Mouse (Mus musculus): ENCODE measurements around the gene Epb41l4b. TPM values are rescaled to one million over a fixed set of nuclear protein-coding genes. Genes with fewer than 3 reads are reported as not detected.
A peak's percentile ranks its signal among the peaks of the same experiment; 100 is the strongest.

The Epb41l4b gene
- polyA plus RNA-seq, 1 experiment from 2014 or later: 3.1 TPM

DNA sequence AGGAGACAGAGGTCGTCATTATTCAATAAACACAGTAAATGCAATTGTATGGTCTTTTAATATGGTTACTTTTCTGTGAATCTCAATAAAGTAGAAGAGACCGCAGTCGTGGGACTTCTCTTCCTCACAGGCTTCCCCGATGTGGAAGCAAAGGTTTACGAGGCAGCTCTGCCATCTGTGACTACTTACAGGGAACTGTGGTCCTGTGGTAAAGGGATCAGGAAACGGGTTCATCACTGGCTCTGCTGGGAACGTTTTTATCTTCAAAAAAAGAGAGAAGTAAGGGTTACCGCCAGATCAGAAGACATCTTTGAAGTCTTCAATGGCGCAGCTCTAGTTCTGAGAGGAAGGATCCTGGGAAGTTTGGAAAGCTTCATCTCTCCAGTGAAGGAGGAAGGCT is 135.5 kb downstream of the Epb41l4b start:
- Histone ChIP-seq H3K4me3 (ENCODE audit: low read depth, low read length) (no peak overlapping the region), H3K9ac (ENCODE audit: low read depth, low read length) (no peak overlapping the region)
- no peak for ATAC-seq

DNA sequence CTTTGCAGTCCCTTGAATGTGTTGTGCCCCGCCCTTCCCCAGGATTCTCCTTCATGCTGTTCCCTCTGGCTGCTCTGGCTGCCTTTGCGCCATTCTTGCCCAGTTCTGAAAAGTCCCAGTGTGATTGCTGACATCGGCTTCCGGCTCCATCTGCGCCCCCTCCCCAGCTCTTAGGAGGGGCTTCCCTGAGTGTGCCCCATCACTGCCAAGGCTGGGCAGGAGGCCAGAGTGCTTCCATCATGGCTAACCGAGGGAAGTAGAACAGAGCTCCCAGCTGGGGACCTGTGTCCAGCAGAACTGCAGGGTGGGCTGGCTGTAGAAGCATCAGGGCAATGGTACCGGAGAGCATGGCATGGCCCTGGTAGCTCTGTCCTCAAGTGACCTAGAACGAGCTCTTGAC is 138.2 kb downstream of the Epb41l4b start:
- H3K4me1 ChIP-seq (ENCODE audit: control insufficient read depth, insufficient read depth, low read length): no peaks in the 10 kb centered on the region
- H3K9ac ChIP-seq (ENCODE audit: low read depth, low read length): no peak overlapping the region
- no peaks in the 10 kb centered on the region for H3K9me3 ChIP-seq (replicated peaks; ENCODE audit: control insufficient read depth, low read length, poor library complexity, severe bottlenecking)
- no peak overlapping the region for H3K4me2 ChIP-seq (ENCODE audit: low read length)
- no peak overlapping the region for H3K27ac ChIP-seq (ENCODE audit: low read length)
- no peaks in the 10 kb centered on the region for H3K36me3 ChIP-seq (ENCODE audit: control insufficient read depth, insufficient read depth, low read length)
- ATAC-seq: peak; percentile 71
- 75% methylated on average over 8 of the region's 8 CpGs for WGBS
- no peak overlapping the region for H3K4me3 ChIP-seq (ENCODE audit: low read depth, low read length)
- H3K27me3 ChIP-seq (ENCODE audit: control insufficient read depth, insufficient read depth, low read depth, low read length): no peaks in the 10 kb centered on the region

More for the DNA sequence above, 135.5 kb downstream of the Epb41l4b start:
- Histone ChIP-seq H3K27ac (ENCODE audit: low read length) (no peak overlapping the region), H3K4me1 (ENCODE audit: control insufficient read depth, insufficient read depth, low read length) (peaks cover 3% of the 10 kb centered on the region; the same call in 1 of the 2 replicates), H3K36me3 (ENCODE audit: control insufficient read depth, insufficient read depth, low read length) (no peaks in the 10 kb centered on the region), H3K27me3 (ENCODE audit: control insufficient read depth, insufficient read depth, low read depth, low read length) (no peaks in the 10 kb centered on the region), H3K4me2 (ENCODE audit: low read length) (no peak overlapping the region), H3K9me3 (replicated peaks; ENCODE audit: control insufficient read depth, low read length, poor library complexity, severe bottlenecking) (no peaks in the 10 kb centered on the region)
- 81% methylated on average over 9 of the region's 9 CpGs for WGBS

DNA sequence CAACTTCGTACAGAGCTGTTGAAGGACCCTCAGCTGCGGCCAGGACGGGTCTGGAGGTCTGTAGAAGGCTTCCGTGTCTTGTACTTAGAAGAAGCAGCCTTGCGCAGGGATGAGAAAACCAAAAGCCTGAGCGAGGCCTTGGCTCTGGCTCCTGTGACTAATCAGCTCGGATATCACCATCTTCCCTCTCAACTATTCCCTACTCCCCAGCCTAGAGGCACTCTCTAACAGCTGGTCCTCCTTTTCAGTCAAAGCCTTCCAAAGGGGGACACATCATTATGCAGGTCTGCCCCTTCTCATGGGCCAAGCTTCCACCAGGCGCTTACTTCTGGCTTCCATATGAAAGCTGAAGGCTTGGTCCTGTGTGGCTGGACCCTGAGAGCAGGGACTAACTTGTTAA is 139.4 kb downstream of the Epb41l4b start:
- Histone ChIP-seq H3K9ac (ENCODE audit: low read depth, low read length) (no peak overlapping the region), H3K4me3 (ENCODE audit: low read depth, low read length) (no peak overlapping the region), H3K4me2 (ENCODE audit: low read length) (no peak overlapping the region), H3K27ac (ENCODE audit: low read length) (no peak overlapping the region), H3K36me3 (ENCODE audit: control insufficient read depth, insufficient read depth, low read length) (no peaks in the 10 kb centered on the region), H3K9me3 (replicated peaks; ENCODE audit: control insufficient read depth, low read length, poor library complexity, severe bottlenecking) (no peaks in the 10 kb centered on the region), H3K4me1 (ENCODE audit: control insufficient read depth, insufficient read depth, low read length) (no peaks in the 10 kb centered on the region), H3K27me3 (ENCODE audit: control insufficient read depth, insufficient read depth, low read depth, low read length) (no peaks in the 10 kb centered on the region)
- ATAC-seq: no peak
- WGBS: 82% methylated on average over 8 of the region's 8 CpGs

DNA sequence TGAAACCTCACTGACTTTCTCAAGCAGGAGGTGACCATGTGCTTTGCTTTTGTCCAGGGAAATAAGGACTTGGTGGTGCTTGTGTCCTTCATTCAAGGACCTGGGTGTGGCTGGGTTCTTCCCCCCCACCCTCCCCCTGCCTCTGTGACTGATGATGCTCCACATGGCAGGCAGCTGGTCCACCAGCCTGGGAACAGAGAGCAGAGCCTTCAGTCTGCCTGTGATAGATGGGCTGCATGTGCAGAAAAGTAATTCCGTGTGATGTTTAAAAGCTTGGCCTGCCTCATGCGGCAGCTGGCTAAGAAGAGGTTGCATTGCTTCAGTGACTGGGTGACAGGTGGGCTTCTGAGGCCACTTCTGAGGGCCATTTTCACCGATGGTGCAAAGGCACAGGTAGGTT is 140.5 kb downstream of the Epb41l4b start:
- H3K27ac ChIP-seq (ENCODE audit: low read length): no peak overlapping the region

DNA sequence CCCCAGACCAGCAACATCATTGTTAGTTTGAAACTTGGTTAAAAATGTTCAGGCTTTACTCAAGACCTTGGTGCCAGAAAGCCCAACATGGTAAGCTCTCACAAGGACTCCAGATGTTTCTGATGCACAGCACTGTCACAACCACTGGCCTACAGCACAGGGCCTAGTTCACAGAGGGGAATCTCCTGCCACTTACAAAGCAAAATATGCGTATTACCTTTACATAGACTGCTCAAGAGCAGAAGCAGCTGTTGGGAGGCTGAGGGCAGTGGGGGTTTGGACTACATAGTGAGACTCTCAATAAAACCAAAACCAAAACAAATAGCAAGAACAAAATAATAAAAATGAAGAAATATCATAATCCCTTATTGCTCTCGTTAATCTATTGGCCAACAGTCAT is 141.8 kb downstream of the Epb41l4b start:
- no peak overlapping the region for H3K4me2 ChIP-seq (ENCODE audit: low read length)
- no peak overlapping the region for H3K4me3 ChIP-seq (ENCODE audit: low read depth, low read length)
- no peaks in the 10 kb centered on the region for H3K9me3 ChIP-seq (replicated peaks; ENCODE audit: control insufficient read depth, low read length, poor library complexity, severe bottlenecking)
- peaks cover 4% of the 10 kb centered on the region; the same call in 1 of the 2 replicates for H3K36me3 ChIP-seq (ENCODE audit: control insufficient read depth, insufficient read depth, low read length)
- no peaks in the 10 kb centered on the region for H3K27me3 ChIP-seq (ENCODE audit: control insufficient read depth, insufficient read depth, low read depth, low read length)
- WGBS: 87% methylated on average over 2 of the region's 2 CpGs
- no peak overlapping the region for H3K9ac ChIP-seq (ENCODE audit: low read depth, low read length)
- H3K4me1 ChIP-seq (ENCODE audit: control insufficient read depth, insufficient read depth, low read length): no peaks in the 10 kb centered on the region
- no peak for ATAC-seq
- no peak overlapping the region for H3K27ac ChIP-seq (ENCODE audit: low read length)

More for the DNA sequence above, 140.5 kb downstream of the Epb41l4b start:
- Histone ChIP-seq H3K9ac (ENCODE audit: low read depth, low read length) (no peak overlapping the region), H3K4me3 (ENCODE audit: low read depth, low read length) (no peak overlapping the region), H3K27me3 (ENCODE audit: control insufficient read depth, insufficient read depth, low read depth, low read length) (no peaks in the 10 kb centered on the region), H3K9me3 (replicated peaks; ENCODE audit: control insufficient read depth, low read length, poor library complexity, severe bottlenecking) (no peaks in the 10 kb centered on the region), H3K4me1 (ENCODE audit: control insufficient read depth, insufficient read depth, low read length) (no peaks in the 10 kb centered on the region), H3K36me3 (ENCODE audit: control insufficient read depth, insufficient read depth, low read length) (no peaks in the 10 kb centered on the region), H3K4me2 (ENCODE audit: low read length) (no peak overlapping the region)
- no peak for ATAC-seq
- WGBS: 71% methylated on average over 3 of the region's 3 CpGs

DNA sequence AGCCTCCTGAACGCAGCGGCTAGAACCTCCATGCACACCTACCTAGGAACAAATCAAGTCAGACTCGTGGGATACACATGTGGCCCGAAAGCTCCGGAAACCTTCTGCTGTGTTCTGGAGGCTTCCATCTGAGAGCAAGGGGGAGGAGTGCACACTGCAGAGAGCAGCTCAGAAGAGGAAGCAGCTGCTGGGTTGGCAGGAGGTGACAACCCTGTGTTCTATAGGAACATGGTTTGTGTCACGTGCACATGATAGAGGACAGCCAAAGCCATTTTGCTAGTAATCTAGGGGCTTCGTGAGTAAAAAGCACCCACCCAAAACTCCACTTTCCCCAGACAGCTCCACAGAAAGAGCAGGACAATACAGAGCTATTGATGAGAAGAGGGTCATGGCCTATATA is 149.9 kb downstream of the Epb41l4b start:
- 88% methylated on average over 7 of the region's 7 CpGs for WGBS
- no peaks in the 10 kb centered on the region for H3K9me3 ChIP-seq (replicated peaks; ENCODE audit: control insufficient read depth, low read length, poor library complexity, severe bottlenecking)
- H3K27ac ChIP-seq (ENCODE audit: low read length): no peak overlapping the region
- H3K27me3 ChIP-seq (ENCODE audit: control insufficient read depth, insufficient read depth, low read depth, low read length): no peaks in the 10 kb centered on the region
- peaks cover 5% of the 10 kb centered on the region; the same call in 1 of the 2 replicates for H3K4me1 ChIP-seq (ENCODE audit: control insufficient read depth, insufficient read depth, low read length)
- H3K4me3 ChIP-seq (ENCODE audit: low read depth, low read length): no peak overlapping the region
- no peak overlapping the region for H3K4me2 ChIP-seq (ENCODE audit: low read length)
- no peak overlapping the region for H3K9ac ChIP-seq (ENCODE audit: low read depth, low read length)
- peaks cover 4% of the 10 kb centered on the region; the same call in 1 of the 2 replicates for H3K36me3 ChIP-seq (ENCODE audit: control insufficient read depth, insufficient read depth, low read length)
- no peak for ATAC-seq

DNA sequence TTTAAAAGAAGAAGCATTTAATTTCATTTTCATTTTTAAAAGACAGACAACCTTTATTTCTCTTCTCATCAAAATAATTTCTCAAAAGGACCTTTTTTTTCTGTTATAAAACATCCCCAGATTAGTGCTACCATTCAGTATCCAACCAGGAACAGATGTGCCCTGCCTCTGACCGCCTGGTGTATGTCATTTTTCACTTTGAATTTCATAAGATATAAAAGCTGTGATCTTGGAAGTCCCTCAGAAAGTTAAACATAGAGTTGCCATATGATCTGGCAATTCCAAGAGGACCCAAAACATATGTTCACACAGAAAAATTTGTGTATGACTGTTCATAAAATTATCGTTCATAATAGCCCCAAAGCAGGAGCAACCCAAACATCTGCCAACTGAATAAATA is 151.3 kb downstream of the Epb41l4b start:
- Histone ChIP-seq H3K4me1 (ENCODE audit: control insufficient read depth, insufficient read depth, low read length) (peaks cover 8% of the 10 kb centered on the region; the same call in 1 of the 2 replicates), H3K27ac (ENCODE audit: low read length) (no peak overlapping the region), H3K4me3 (ENCODE audit: low read depth, low read length) (no peak overlapping the region), H3K9ac (ENCODE audit: low read depth, low read length) (no peak overlapping the region), H3K27me3 (ENCODE audit: control insufficient read depth, insufficient read depth, low read depth, low read length) (no peaks in the 10 kb centered on the region), H3K9me3 (replicated peaks; ENCODE audit: control insufficient read depth, low read length, poor library complexity, severe bottlenecking) (no peaks in the 10 kb centered on the region), H3K36me3 (ENCODE audit: control insufficient read depth, insufficient read depth, low read length) (no peaks in the 10 kb centered on the region), H3K4me2 (ENCODE audit: low read length) (no peak overlapping the region)
- WGBS: 77% methylated on average over 2 of the region's 2 CpGs
- no peak for ATAC-seq

DNA sequence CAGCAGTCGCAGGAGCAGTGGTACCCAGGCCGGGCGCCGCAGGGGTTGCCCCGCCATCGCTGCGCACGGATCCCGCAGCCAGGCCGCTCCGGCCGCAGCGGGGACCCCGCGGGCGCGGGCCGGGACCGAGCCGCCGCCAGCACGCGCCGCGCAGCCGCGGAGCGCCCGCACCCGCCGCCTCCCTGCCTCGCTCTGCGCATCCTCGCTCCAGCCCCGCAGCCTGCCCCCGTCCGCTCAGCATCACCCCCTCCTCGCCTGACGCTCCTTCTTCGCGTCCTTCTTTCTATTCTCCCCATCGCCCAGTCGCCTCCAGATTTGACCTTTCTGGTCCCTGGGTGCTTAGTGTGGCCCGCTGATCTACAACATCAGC is 153.0 kb downstream of the Epb41l4b start, which contains the start of gene Frrs1l:
Gene Frrs1l, minus strand, starts transcription at position 177 of the 370 bp plus-strand sequence.
- peak within 1 kb of the TSS; percentile 65 for H3K4me2 ChIP-seq (ENCODE audit: low read length)
- peak within 1 kb of the TSS; percentile 84 for H3K27ac ChIP-seq (ENCODE audit: low read length)
- no peaks in the 10 kb centered on the region for H3K27me3 ChIP-seq (ENCODE audit: control insufficient read depth, insufficient read depth, low read depth, low read length)
- ATAC-seq: peak; percentile 95
- peak within 1 kb of the TSS; percentile 59 for H3K4me3 ChIP-seq (ENCODE audit: low read depth, low read length)
- under 1% methylated on average over 43 of the region's 44 CpGs for WGBS
- H3K36me3 ChIP-seq (ENCODE audit: control insufficient read depth, insufficient read depth, low read length): no peaks in the 10 kb centered on the region
- H3K9me3 ChIP-seq (replicated peaks; ENCODE audit: control insufficient read depth, low read length, poor library complexity, severe bottlenecking): no peaks in the 10 kb centered on the region
- H3K9ac ChIP-seq (ENCODE audit: low read depth, low read length): peak within 1 kb of the TSS; percentile 72
- H3K4me1 ChIP-seq (ENCODE audit: control insufficient read depth, insufficient read depth, low read length): peaks cover 8% of the 10 kb centered on the region; the same call in 1 of the 2 replicates

DNA sequence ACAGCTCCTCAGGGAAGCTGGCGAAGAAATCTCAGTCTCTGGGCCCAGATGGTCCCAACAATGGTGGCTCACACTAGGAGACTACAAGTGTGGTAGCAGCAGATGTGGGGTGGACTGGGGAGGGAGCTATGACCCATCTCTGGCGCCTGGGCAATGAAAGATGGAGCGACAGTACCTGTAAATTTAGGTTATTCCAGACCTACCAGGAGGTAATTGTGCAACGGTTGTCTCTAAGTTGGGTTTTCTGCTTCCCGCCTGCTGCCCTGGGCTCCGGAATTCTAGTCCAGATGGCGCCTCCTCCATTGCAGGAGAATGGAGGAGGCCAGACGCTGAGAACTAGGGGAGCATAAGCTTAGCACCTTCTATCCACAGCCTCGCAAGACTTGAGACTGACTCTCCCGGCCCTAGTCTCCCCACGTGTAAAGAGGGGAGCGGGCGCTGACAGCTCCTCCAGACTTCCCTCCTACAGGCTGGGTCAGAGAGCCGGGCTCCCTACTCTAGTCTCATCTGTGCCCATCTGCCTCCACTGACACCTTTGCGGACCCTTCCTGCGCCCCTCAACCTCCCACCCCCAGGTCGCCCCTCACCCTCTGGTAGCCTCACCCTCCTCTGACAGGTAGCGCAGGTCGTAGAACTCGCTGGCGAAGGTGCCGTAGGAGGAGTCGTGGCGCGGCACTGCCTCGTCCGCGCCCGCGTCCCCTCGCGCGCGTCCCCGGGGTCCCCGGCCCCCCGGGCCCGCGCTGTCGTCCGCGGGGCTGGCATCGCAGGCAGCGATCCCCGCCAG is 153.6 kb downstream of the Epb41l4b start:
- ATAC-seq: peak; percentile 82
- H3K27ac ChIP-seq (ENCODE audit: low read length): peak overlapping the region; percentile 84
- H3K4me1 ChIP-seq (ENCODE audit: control insufficient read depth, insufficient read depth, low read length): peaks cover 8% of the 10 kb centered on the region; the same call in 1 of the 2 replicates
- no peaks in the 10 kb centered on the region for H3K36me3 ChIP-seq (ENCODE audit: control insufficient read depth, insufficient read depth, low read length)
- peak overlapping the region; percentile 72 for H3K9ac ChIP-seq (ENCODE audit: low read depth, low read length)
- under 1% methylated on average over 38 of the region's 45 CpGs for WGBS
- no peaks in the 10 kb centered on the region for H3K27me3 ChIP-seq (ENCODE audit: control insufficient read depth, insufficient read depth, low read depth, low read length)
- peak overlapping the region; percentile 65 for H3K4me2 ChIP-seq (ENCODE audit: low read length)
- H3K4me3 ChIP-seq (ENCODE audit: low read depth, low read length): peak overlapping the region; percentile 59
- H3K9me3 ChIP-seq (replicated peaks; ENCODE audit: control insufficient read depth, low read length, poor library complexity, severe bottlenecking): no peaks in the 10 kb centered on the region
